Mouse (Mus musculus) lung, adult 2 months (tissue): Measurements from ENCODE around the gene Fnbp1.
"Not testable (repeated sequence)": the region's sequence is repeated elsewhere in the genome, so short reads cannot be mapped to it uniquely, and the experiment has no call there.

Experiments
- CTCF ChIP-seq: fragments of 200-500 bp; IDR thresholded peaks from 2 replicates; pipeline ENCODE4 v1.5.1; 2011; ENCODE audit warnings: mild to moderate bottlenecking, low read length, control low read depth; ENCODE audit not compliant: insufficient read depth
- POLR2A ChIP-seq: fragments of 200-500 bp; IDR thresholded peaks from 2 replicates; pipeline ENCODE4 v1.6.1; 2011; ENCODE audit warnings: low read depth, mild to moderate bottlenecking, control low read depth, low read length, borderline replicate concordance; ENCODE audit errors: extremely low read depth

DNA sequence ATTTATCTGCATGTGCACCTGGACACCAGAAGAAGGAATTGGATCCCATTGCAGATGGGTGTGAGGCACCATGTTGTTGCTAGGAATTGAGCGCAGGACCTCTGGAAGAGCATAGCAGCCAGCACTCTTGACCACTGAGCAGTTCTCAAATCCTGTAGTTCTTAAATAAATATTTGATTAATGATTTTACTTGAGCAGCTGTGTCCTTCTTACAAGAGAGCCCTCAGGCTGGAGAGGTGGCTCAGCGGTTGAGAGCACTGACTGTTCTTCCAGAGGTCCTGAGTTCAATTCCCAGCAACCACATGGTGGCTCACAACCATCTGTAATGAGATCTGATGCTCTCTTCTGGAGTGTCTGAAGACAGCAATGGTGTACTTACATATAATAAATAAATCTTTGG is 25.8 kb upstream of the Fnbp1 start:
- TF ChIP-seq CTCF, POLR2A: not testable (repeated sequence)
